Mouse (Mus musculus): ENCODE data around the gene Acbd7.

Acbd7 gene

GRCm38 (mm10) chr2:3335611-3336301 lies at the start of gene Acbd7:
Acbd7 (plus strand) TSS chr2:3336168.
- peak; percentile 16 to 19 for DNase-seq (ENCODE audit: low spot score in 2 of 2)

- no peak for DNase-seq (ENCODE audit: low spot score in 2 of 2)
These were observed 49.7 kb upstream of the Acbd7 start for GRCm38 (mm10) chr2:3286243-3286642.

GRCm38 (mm10) chr2:3289581-3289980 lies 46.4 kb upstream of the Acbd7 start:
- no peak for DNase-seq (ENCODE audit: low spot score in 2 of 2)

- no peak for DNase-seq (ENCODE audit: low spot score in 2 of 2)
These were observed 43.8 kb upstream of the Acbd7 start for GRCm38 (mm10) chr2:3292170-3292569.

DNA sequence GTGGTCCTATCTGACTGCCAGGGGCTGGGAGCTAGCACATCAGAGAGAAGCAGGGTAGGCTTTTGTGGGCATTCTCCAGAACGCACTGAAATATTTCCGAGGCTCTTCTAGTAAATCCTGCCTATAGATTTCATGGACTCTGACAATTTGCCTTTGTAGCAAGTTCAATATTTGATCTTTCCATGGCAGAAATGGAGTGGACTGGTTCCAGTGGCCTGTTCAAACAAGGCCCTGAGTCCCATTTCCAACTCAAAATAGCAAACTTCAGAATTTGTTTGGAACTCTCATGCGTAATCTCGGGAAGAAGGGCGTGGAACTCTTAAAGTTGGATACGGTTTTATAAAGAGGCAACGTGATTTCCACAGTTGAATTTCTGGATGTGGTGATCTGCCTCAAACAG lies 40.1 kb upstream of the Acbd7 start:
- no peak for DNase-seq (ENCODE audit: low spot score in 2 of 2)

DNA sequence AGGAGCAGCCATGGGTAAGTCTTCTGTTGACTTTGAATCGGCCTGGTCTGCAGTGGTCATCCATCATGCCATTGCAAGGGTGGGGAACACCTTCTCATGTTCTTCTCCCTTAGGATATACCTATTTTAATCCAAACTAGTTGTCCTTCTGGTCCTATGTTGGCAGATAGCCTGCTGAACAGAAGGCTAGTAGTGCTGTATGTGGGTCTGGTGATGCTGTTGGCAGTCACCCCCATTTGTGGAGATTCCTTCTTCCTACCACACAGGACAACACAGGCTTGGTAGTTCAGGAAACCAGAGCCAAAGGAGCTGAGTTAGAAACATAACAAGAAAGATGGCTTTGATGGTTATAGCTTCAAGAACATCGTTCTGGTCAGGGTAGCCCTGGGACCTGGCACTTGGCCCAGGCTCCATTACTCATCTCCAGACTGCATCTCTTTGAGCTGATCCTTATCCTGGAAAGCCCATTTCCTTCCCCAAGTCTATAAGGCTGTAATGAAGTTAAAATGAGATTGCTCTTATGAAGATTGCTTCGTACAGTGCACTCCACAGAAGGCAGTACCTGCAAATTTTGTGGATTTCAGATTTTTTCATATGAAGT lies 30.4 kb upstream of the Acbd7 start:
- DNase-seq (ENCODE audit: low spot score in 2 of 2): no peak

- DNase-seq (ENCODE audit: low spot score in 2 of 2): no peak
These were observed 12.8 kb upstream of the Acbd7 start for GRCm38 (mm10) chr2:3323132-3323531.

DNA sequence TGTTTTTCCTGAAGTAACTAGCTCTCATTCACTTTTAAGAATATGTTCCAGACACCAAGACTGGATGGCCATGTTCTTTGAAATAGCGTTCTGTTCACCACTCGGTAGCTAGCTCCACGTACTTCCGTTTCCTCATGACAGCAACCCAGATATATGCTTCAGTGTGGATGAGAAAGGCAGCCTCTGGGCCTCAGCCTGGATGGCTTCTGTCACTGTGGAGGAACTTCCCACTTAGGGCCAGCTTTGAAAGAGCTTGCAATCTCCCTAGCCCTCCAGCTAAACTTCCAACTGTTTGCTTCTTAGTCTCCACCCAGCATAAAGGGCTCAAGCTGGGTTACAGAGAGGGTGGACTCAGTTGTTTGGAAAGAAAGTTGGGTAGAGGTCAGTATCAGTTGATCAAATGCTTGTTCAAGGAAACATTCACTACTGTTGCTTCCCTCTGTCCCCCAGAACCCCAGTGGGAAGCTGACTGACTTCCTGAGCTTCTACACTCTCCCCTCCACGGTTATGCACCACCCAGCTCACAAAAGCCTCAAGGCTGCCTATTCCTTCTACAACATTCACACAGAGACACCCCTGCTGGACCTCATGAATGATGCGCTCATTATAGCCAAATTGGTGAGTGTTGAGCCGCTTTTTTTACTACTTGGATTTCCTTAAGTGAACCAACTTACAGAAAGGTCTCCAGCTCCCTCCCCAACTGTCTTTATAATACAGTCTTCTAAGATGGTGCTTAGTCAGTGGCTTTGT lies 11.4 kb upstream of the Acbd7 start:
- no peak for DNase-seq (ENCODE audit: low spot score in 2 of 2)

- DNase-seq (ENCODE audit: low spot score in 2 of 2): no peak
These were observed 9.4 kb upstream of the Acbd7 start for GRCm38 (mm10) chr2:3326547-3326946.

GRCm38 (mm10) chr2:3327351-3327750 lies 8.6 kb upstream of the Acbd7 start:
- peak; percentile 13 to 56 for DNase-seq (ENCODE audit: low spot score in 2 of 2)

DNA sequence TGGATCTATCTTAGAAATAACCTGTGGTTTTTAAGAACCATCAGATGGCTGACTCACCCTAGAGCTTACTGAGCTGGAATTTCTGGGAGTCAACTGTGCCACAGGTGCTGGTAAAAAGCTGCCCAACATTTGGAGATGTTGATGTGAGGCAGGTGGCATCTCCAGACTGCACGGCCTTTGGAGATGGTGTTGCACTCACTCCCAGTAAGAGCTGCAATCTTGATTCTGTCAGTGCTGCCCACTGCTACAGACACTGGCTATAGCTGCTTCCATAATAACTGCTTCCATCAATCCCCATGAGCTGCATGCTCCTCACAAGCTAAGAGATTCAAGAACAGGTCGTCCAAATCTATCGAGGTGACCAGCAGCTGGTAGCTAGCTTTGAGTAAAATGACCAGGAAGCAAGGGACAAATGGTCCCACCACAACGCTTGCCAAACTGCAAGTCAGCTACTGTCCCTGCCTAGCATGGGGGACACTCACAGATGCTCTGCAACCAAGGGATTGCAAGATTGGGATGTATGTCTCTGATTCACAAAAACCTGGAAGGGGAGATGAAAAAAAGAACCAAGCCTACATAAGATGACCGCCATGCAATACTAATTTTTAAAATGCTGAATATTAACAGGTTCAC lies 4.8 kb upstream of the Acbd7 start:
- no peak for DNase-seq (ENCODE audit: low spot score in 2 of 2)

GRCm38 (mm10) chr2:3332056-3332455 lies 3.9 kb upstream of the Acbd7 start:
- no peak for DNase-seq (ENCODE audit: low spot score in 2 of 2)

GRCm38 (mm10) chr2:3332484-3333242 lies 3.3 kb upstream of the Acbd7 start, which contains the start of gene Rpp38:
Rpp38 (minus strand) TSS chr2:3332643.
- DNase-seq (ENCODE audit: low spot score in 2 of 2): peak; percentile 92 to 96

GRCm38 (mm10) chr2:3333761-3334160 lies 2.2 kb upstream of the Acbd7 start:
- DNase-seq (ENCODE audit: low spot score in 2 of 2): no peak

GRCm38 (mm10) chr2:3348422-3348821 lies 12.5 kb downstream of the Acbd7 start:
- DNase-seq (ENCODE audit: low spot score in 2 of 2): no peak

GRCm38 (mm10) chr2:3348919-3349318 lies 13.0 kb downstream of the Acbd7 start:
- no peak for DNase-seq (ENCODE audit: low spot score in 2 of 2)

DNA sequence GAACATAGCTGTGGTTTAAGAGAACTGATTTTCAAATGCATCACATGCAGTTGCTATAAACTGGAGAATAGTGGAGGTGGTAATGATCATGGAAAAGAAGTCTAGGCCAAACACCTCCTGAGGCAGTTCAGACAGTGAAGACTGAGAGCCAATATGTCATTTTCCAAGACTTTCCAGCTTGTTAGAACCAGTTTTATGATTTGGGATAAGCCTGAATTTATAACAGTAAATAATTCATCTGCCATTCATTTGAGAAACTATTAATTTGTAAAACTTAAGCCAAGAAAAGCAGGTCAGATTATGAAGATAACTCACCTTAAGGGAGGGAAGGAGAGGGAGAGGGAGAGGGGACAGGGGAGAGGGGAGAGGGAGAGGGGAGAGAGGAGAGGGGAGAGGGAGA lies 17.2 kb downstream of the Acbd7 start:
- no peak for DNase-seq (ENCODE audit: low spot score in 2 of 2)

- no peak for DNase-seq (ENCODE audit: low spot score in 2 of 2)
These were observed 19.8 kb downstream of the Acbd7 start for GRCm38 (mm10) chr2:3355793-3356192.

DNA sequence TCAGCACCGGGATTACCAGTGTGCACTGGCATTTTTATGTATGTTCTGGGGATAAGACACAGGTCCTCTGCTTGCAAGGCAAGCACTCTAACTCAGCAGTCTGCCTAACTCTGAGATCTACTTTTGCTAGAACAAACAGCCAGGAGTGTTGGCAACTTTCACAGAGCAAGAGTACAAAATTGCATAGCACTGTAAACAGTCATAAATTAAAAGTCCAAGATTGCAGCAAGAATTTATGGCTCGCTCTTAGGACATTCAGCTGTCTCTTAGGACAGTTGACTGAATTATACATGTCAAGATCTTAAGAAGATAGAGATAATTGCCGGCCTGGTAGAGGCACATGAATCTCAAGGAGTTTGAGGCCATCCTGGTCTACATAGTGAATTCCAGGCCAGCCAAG lies 20.3 kb downstream of the Acbd7 start:
- no peak for DNase-seq (ENCODE audit: low spot score in 2 of 2)

- DNase-seq (ENCODE audit: low spot score in 2 of 2): no peak
These were observed 21.9 kb downstream of the Acbd7 start for GRCm38 (mm10) chr2:3357887-3358286.

GRCm38 (mm10) chr2:3361067-3361466 lies 25.1 kb downstream of the Acbd7 start:
- no peak for DNase-seq (ENCODE audit: low spot score in 2 of 2)

GRCm38 (mm10) chr2:3365127-3365526 lies 29.2 kb downstream of the Acbd7 start:
- DNase-seq (ENCODE audit: low spot score in 2 of 2): no peak

Measured in spleen, postnatal 14 days (tissue).